Mouse (Mus musculus) heart, adult 18-20 months (tissue): Measurements from ENCODE around the gene Trappc12. TPM values are rescaled to one million over a fixed set of nuclear protein-coding genes. Genes with fewer than 3 reads are reported as not detected.

Experiments used
- DNase-seq, 2 experiments: peaks; one replicate each; pipeline ENCODE4 v3.0.0; 2021 to 2022; ENCODE audit warnings: mixed read lengths in 1 of 2
- long read RNA-seq, 2 experiments: library from polyadenylated mRNA; stranded (forward); transcript quantifications; one replicate each; pipeline ENCODE4 v2.0.0; 2021
- total RNA-seq, 2 experiments: library from RNA; stranded (reverse); gene quantifications; 2 replicates each; pipeline ENCODE4 v1.2.3; 2021

The Trappc12 gene
- 10 to 100 TPM; 22.4 to 22.5 TPM for total RNA-seq
- long read RNA-seq, experiment 1, transcript Trappc12-201 (12 exons, 3,377 nt) = minor isoform, 9 of 29 reads
- long read RNA-seq, experiment 1, transcript Trappc12-202 (12 exons, 3,230 nt) = major isoform, 10 of 29 reads
- long read RNA-seq, experiment 1, partial matches to known transcripts = 6 of 29 reads
- long read RNA-seq, experiment 1, other reads (novel, unspliced or antisense) = 4 of 29 reads
- long read RNA-seq, experiment 2, partial matches to known transcripts = 1 of 14 reads
- long read RNA-seq, experiment 2, other reads (novel, unspliced or antisense) = 5 of 14 reads

GRCm38 (mm10) chr12:28750021-28750633 lies at the start of gene Trappc12:
Gene Trappc12 (minus strand): TSS chr12:28750472.
- peak; percentile 91 to 93 for DNase-seq

GRCm38 (mm10) chr12:28799798-28800411 lies 49.6 kb upstream of the Trappc12 start:
- DNase-seq = no peak

GRCm38 (mm10) chr12:28796881-28797420 lies 46.7 kb upstream of the Trappc12 start:
- DNase-seq = no peak

GRCm38 (mm10) chr12:28795041-28795440 lies 44.8 kb upstream of the Trappc12 start:
- no peak for DNase-seq

GRCm38 (mm10) chr12:28793715-28794114 lies 43.4 kb upstream of the Trappc12 start:
- DNase-seq = no peak

GRCm38 (mm10) chr12:28792613-28793012 lies 42.3 kb upstream of the Trappc12 start:
- no peak for DNase-seq

GRCm38 (mm10) chr12:28786310-28786709 lies 36.0 kb upstream of the Trappc12 start:
- DNase-seq = no peak

- DNase-seq = no peak
Measured at GRCm38 (mm10) chr12:28785299-28785698, 35.0 kb upstream of the Trappc12 start.

- no peak for DNase-seq
Measured at GRCm38 (mm10) chr12:28784864-28785263, 34.6 kb upstream of the Trappc12 start.

GRCm38 (mm10) chr12:28784355-28784754 lies 34.1 kb upstream of the Trappc12 start:
- peak; percentile 27 to 33 for DNase-seq

GRCm38 (mm10) chr12:28782637-28783036 lies 32.4 kb upstream of the Trappc12 start:
- no peak for DNase-seq

GRCm38 (mm10) chr12:28780180-28780579 lies 29.9 kb upstream of the Trappc12 start:
- DNase-seq = no peak

- no peak for DNase-seq
Measured at GRCm38 (mm10) chr12:28775627-28776026, 25.4 kb upstream of the Trappc12 start.

GRCm38 (mm10) chr12:28775120-28775519 lies 24.8 kb upstream of the Trappc12 start:
- DNase-seq = no peak

- DNase-seq = no peak
Measured at GRCm38 (mm10) chr12:28773815-28774214, 23.5 kb upstream of the Trappc12 start.

- no peak for DNase-seq
Measured at GRCm38 (mm10) chr12:28769953-28770352, 19.7 kb upstream of the Trappc12 start.

GRCm38 (mm10) chr12:28756019-28756418 lies 5.7 kb upstream of the Trappc12 start:
- no peak for DNase-seq

- DNase-seq = peak; percentile 92 to 96
Measured at GRCm38 (mm10) chr12:28751508-28752263, 1.4 kb upstream of the Trappc12 start, which contains the start of gene Eipr1. Gene Eipr1 (plus strand): TSS chr12:28751803.

- DNase-seq = peak in 1 of 2 experiments; percentile 27
Measured at GRCm38 (mm10) chr12:28750876-28751275, 604 bp upstream of the Trappc12 start.

- DNase-seq = no peak
Measured at GRCm38 (mm10) chr12:28743328-28743727, 6.9 kb downstream of the Trappc12 start.

GRCm38 (mm10) chr12:28735293-28735692 lies 15.0 kb downstream of the Trappc12 start:
- no peak for DNase-seq

GRCm38 (mm10) chr12:28734271-28734670 lies 16.0 kb downstream of the Trappc12 start:
- DNase-seq = no peak
